Comparison of ENCODE assay signal across 8 mouse cellular contexts in genomic region chr4:100998145-100998544, GRCm38 (mm10). TPM values are rescaled to one million over a fixed set of nuclear protein-coding genes. Genes with fewer than 3 reads are reported as not detected.
DNase-seq lines count a peak whose midpoint lies in the region; ATAC-seq lines count a peak whose summit lies in the region.

No protein-coding gene starts in this region.

- no peak overlapping the region for H3K4me3 ChIP-seq in liver, embryonic 11.5 days (ENCODE audit: low read depth, low read length)

- H3K9ac ChIP-seq in liver, embryonic 11.5 days (ENCODE audit: low read depth, low read length), result no peak overlapping the region

- no peak overlapping the region for H3K27ac ChIP-seq in liver, embryonic 11.5 days (ENCODE audit: low read depth, low read length)

- H3K4me2 ChIP-seq in liver, embryonic 11.5 days, result no peak overlapping the region

- peaks cover 4% of the 10 kb centered on the region for H3K4me1 ChIP-seq in liver, embryonic 11.5 days (replicated peaks; ENCODE audit: control insufficient read depth, insufficient read depth, low read length)

- H3K36me3 ChIP-seq in liver, embryonic 11.5 days (ENCODE audit: control insufficient read depth, insufficient read depth, low read length), result 0 out of 2 replicates have a peak, but pooled peaks cover 2% of the 10 kb centered on the region

- 20% methylated on average over 2 of the region's 2 CpGs for WGBS in liver, embryonic 11.5 days

- peak; percentile 67 for DNase-seq in liver
- DNase-seq in liver, embryonic 11.5 days (ENCODE audit: low spot score), result no peak
- peak; percentile 63 for DNase-seq in adrenal gland, postnatal 10 days
- DNase-seq in induced T-regulatory cell, adult 2 months (ENCODE audit: low read depth), result peak; percentile 59
- peak; percentile 31 to 37 for DNase-seq in lung, adult 18-20 months
- DNase-seq in retina, postnatal 7 days (ENCODE audit: low read depth, low spot score), result peak; percentile 43

- ATAC-seq in liver, embryonic 11.5 days (replicated peaks; ENCODE audit: low FRiP score), result no peak
- 0 out of 2 replicates have a peak, but pooled peaks have one; percentile 24 for ATAC-seq in erythroblast, adult 5-6 weeks (replicated peaks; ENCODE audit: low FRiP score, poor library complexity, severe bottlenecking)
- no peak for ATAC-seq in erythroid progenitor cell, adult 5-6 weeks (replicated peaks; ENCODE audit: low FRiP score, poor library complexity, severe bottlenecking)

- no peaks in the 10 kb centered on the region for H3K27me3 ChIP-seq in liver, embryonic 11.5 days (replicated peaks; ENCODE audit: control insufficient read depth, insufficient read depth, low read length)

- H3K9me3 ChIP-seq in liver, embryonic 11.5 days (ENCODE audit: control insufficient read depth, low read length), result no peaks in the 10 kb centered on the region

RNA-seq across cellular contexts. Expression of gene Gm10577, which starts 22.4 kb away (rescaled TPM):
- not detected in 2 replicates for polyA plus RNA-seq in liver, embryonic 11.5 days (2014; fragmentation: Nextera tagmentation; extraction: Ambion mirVana)
- total RNA-seq in adrenal gland, postnatal 10 days (2021), result not detected
- total RNA-seq in erythroblast, adult 5-6 weeks (2015; ENCODE audit: low replicate concordance), result not detected in 2 replicates
- total RNA-seq in erythroblast, adult 5-6 weeks (2017; ENCODE audit: low replicate concordance), result not detected in 2 replicates
- not detected in 2 replicates for total RNA-seq in erythroid progenitor cell, adult 5-6 weeks (2015; ENCODE audit: low replicate concordance)
- not detected in 2 replicates for total RNA-seq in erythroid progenitor cell, adult 5-6 weeks (2017; ENCODE audit: low replicate concordance)
